Mouse (Mus musculus) C2C12 (cell line): ENCODE results near the gene Ppm1b.

Experiments
- CEBPB ChIP-seq: IDR thresholded peaks from one replicate; pipeline ENCODE4 v1.6.1; 2011; ENCODE audit warnings: low read depth, mild to moderate bottlenecking, control low read depth, moderate library complexity
- CTCF ChIP-seq: IDR thresholded peaks from one replicate; pipeline ENCODE4 v1.5.1; 2011; ENCODE audit not compliant: control insufficient read depth, insufficient read depth, insufficient read length
- MAX ChIP-seq: IDR thresholded peaks from one replicate; pipeline ENCODE4 v1.6.1; 2011; ENCODE audit warnings: mild to moderate bottlenecking, control low read depth

DNA sequence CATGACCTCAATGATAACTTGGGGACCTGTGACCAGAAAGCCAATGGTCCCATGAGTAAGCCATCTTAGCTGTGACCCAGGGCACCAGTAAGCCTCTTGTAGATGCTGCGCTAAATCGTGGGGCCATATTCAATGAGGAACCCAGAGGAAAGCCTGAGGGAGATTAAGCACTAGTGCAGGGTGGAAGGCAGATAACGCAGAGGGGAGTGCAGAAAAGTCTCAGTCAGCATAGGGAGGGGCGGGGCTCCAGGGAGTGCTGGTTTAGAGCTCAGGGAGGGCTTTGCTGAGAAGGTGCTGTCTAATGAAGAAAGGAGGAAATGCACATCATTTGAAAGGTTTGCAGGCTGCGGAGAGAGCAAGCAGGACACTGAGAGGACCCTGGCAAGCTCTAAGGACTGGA lies 22.6 kb upstream of the Ppm1b start:
- TF ChIP-seq CEBPB: no peak
- TF ChIP-seq CTCF: no peak
- no peak for TF ChIP-seq MAX
